Mouse (Mus musculus) neutrophil, adult 5-6 weeks (primary cell): ENCODE data around the gene Rnf187. TPM values are rescaled to one million over a fixed set of nuclear protein-coding genes. Genes with fewer than 3 reads are reported as not detected.

Experiments
- ATAC-seq: fragments of 151-379, 151-347 bp; 2 replicates; pipeline ENCODE4 v1.8.0; 2017; ENCODE audit warnings: mild to moderate bottlenecking, moderate TSS enrichment; ENCODE audit not compliant: insufficient number of reproducible peaks, poor library complexity, low FRiP score, severe bottlenecking; ENCODE audit errors: extremely low read depth
- total RNA-seq: library from RNA; stranded (forward); fragments of 200-1000 nt; gene quantifications from 2 replicates; pipeline ENCODE4 v1.2.3, GENCODE M21; 2017

The Rnf187 gene
- total RNA-seq: 60.8 and 72.2 TPM in 2 replicates

GRCm38 (mm10) chr11:58938322-58939087, at the start of gene Rnf187:
Rnf187 (minus strand) TSS chr11:58938916.
- peak; percentile 93 for ATAC-seq

DNA sequence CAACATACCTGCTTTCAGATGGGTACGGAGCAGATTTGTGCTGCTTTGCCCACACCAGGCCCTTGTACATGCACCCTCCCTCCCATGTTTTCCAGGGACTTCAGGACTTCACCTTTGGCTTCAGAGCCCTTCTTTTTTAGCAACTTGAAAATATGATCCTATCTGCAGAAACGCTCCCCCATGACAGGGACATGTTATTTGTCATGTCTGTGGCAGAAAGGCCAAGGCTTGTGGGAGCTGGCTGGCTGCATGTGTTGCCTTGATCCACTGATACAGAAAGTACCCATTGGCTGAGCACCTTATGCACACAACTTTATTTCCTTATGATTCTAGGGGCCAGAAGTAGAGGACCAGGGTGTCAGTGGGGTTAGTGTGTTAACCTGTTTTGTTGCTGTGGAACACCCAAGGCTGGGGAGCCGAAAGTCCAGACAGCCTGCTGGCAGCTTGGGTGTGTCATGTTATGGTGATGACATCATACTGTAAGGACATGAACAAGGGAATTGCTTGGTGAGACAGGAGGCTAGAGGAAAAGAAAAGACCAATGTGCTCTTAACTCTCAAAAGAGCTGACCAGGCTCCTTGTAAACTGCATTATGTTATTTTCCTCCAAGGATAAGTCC, 46.7 kb upstream of the Rnf187 start:
- no peak for ATAC-seq

DNA sequence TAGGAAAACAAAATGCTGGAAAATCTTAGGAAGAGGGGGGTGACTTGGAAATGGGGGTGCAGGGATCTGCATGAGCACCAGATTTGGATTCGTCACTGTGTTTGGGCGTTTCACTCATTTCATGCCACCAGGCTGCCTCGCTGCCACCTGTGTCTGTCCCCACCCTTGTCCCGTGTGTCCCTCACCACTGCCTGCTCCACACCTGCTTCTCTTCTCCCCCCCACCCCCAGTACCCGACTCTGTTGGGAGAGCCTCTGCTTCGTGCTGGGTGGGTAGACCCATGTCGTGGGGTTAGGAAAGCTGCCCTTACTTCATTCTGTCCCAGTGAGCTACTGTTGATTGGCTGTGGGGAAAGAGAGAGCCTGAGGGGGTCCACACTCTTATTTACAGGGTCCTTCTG, 45.9 kb upstream of the Rnf187 start:
- no peak for ATAC-seq

DNA sequence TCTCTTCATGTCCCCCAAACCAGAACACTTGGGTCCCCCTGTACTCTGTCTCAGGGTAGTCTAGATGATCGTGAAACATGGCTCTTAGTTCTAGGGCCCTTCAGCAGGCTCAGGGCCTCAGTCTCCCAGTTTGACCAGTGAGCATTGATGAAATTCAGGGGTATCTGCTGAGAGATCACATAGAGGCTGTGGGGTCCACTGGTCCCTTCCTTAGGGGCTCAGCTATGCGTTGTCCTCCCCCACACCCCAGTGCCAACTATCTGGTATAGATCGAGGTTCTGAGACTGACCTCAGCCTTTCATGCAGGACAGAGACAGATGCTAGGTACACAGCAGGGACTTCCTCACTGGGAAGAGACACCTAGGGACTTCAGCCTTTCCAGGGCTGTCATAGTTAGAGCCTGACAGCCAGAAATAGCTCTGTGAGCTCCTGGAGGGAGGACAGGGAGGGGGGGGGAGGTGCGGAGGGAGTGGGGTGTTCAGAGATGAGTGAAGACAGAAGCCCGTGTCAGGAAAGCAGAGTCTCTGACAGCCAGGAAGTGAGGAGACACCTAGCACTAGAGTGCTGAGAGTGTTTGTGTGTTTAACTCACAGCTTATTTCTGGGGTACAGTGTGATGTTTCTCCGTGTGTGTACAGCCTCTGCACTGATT, 45.1 kb upstream of the Rnf187 start:
- ATAC-seq: no peak

DNA sequence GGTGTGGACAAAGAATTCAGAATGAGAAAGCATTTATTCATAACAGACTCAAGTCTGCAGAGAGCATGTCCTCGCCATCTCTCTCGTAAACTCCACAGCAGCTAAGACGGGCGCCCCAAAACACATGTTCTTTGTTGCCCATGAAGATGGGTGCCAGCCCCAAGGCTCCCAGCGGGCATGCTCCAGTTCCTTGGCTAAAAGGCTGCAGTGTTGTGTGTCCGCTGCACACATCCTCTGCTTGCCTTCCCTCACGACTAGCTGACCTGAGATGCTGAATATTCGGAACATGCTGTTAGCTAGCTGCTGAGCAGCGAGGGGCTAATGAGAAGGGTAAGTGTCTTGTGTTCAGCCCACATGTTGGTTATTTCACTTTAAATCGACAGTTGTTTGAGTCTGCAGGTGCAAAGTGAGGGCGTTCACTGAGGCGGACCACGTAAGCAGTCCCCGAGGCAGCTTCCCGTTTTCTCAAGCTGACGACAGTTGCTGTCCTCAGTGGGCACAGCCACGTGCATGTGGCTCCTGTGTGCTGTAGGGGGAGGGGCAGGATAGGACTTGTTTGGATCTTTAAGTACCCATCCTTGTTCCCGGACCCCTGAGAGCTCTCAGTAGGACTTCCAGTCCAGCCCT, 43.9 kb upstream of the Rnf187 start:
- ATAC-seq: peak; percentile 77

- ATAC-seq: peak; percentile 57
Observed at GRCm38 (mm10) chr11:58981541-58982447, 43.1 kb upstream of the Rnf187 start.

DNA sequence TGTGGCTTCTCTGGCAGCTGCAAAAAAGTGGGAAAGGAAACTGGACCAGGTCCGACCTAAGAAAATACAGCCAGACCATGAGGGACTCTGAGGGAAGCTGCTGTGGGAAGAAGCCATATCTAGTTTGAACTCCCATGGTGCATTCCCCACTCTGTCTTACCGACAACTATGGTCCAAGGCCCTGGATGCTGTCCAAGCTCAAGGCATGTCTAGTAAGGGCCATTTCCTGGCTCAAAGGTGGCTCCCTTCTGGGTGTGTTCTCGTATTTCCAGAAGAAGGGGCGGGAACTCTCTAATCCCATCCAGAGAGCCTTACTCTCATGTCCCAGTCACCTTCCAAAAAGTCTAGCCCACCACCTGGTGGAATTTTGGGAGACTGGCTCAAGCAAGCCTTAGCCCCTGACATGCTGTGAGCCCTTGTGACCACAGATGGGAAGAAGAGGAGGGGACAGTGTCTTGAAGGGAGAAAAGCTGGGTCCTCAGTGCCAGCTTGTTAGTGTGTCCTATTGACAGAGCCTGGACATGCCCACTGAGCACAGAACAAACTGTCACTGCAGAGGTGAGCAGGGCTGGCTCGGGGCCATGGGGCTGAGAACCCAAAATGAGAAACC, 41.8 kb upstream of the Rnf187 start:
- no peak for ATAC-seq

- no peak for ATAC-seq
Observed at GRCm38 (mm10) chr11:58979661-58980060, 40.9 kb upstream of the Rnf187 start.

DNA sequence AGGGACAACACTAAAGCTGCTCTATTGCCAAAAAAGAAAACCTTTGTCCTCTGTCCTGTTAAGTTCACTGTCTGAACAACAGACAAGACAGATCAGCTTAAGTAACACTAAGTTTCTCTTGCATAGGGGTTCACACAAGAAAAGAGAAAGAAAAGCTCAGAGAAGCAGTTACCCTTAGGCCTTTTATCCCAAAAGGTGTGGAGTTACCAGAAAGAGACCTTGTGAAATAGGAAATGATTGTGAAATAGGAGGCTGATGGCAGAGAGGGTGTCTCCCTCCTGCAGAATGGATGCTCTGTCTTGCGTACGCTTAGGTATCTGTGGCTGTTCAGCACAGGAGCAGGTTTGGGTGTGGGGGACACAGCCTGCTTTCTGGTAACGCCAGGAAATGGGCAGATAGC, 40.5 kb upstream of the Rnf187 start:
- ATAC-seq: no peak

- ATAC-seq: no peak
Observed at GRCm38 (mm10) chr11:58978706-58979030, 40.0 kb upstream of the Rnf187 start.

DNA sequence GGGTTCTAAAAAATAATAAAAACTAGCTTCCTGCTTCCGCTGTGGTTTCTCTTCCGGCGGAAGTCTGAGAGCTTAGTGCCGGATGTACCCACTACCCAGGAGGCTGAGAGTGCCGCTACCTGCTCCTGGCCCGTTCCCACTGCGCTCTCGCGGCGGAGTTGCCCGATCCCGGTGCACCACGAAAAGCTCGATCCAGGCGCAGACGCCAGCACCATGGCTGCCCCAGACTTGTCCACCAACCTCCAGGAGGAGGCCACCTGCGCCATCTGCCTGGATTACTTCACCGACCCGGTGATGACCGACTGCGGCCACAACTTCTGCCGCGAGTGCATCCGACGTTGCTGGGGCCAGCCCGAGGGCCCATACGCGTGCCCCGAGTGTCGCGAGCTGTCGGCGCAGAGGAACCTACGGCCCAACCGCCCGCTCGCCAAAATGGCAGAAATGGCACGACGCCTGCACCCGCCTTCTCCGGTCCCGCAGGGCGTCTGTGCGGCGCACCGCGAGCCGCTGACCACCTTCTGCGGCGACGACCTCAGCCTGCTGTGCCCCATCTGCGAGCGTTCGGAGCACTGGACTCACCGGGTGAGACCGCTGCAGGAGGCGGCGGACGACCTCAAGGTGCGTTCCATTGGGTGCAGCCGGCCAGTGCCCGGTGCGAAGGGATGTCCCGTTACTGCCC, 39.5 kb upstream of the Rnf187 start, which contains the start of gene Trim11:
Trim11 (plus strand) TSS at position 67 of the 679 bp plus-strand sequence.
- ATAC-seq: peak; percentile 42

- no peak for ATAC-seq
Observed at GRCm38 (mm10) chr11:58977607-58978026, 38.9 kb upstream of the Rnf187 start.

DNA sequence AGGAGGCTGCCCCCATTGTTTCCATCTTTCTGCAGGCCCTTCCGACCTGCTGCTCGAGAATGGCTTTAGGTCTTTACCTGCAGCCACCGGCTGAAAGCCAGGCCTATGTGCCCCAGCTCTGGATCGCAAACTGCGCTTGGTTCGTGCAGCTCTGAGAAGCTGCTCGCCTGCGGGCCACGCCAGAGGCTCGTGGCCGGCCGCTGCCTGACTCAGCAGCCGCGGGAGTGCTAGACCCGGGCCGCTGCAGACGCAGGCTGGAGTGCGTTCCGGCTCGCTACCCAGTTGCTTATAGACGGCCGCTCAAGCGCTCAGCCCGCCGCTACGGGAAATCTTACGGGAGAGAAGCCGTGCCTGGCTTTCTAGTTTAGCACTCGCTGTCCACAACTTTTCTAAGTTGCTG, 38.4 kb upstream of the Rnf187 start:
- no peak for ATAC-seq

- no peak for ATAC-seq
Observed at GRCm38 (mm10) chr11:58974414-58974813, 35.7 kb upstream of the Rnf187 start.

GRCm38 (mm10) chr11:58971796-58972195, 33.1 kb upstream of the Rnf187 start:
- ATAC-seq: no peak

DNA sequence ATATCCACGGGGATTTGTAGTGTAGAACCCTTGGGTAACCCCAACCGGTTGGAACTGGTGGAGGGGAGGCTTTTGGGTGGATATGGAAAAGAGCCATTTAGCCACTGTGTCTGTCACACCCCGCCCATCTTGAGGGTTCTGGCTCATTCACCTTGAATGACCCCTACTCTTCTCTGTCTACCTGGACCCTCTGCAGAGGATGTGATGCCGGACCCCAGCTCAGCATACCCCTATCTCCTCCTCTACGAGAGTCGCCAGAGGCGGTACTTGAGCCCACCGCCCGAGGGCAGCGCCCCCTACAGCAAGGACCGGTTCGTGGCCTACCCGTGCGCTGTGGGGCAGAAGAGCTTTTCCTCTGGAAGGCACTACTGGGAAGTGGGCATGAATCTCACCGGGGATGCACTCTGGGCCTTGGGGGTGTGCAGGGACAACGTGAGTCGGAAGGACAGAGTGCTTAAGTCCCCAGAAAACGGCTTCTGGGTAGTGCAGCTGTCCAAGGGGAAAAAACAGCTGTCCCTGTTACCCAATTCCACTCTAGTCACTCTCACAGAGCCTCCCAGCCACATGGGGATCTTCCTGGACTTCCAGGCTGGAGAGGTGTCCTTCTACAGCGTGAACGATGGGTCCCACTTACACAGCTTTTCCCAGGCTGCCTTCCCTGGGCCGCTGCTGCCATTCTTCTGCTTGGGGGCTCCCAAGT, 32.3 kb upstream of the Rnf187 start:
- no peak for ATAC-seq

GRCm38 (mm10) chr11:58969659-58970058, 30.9 kb upstream of the Rnf187 start:
- ATAC-seq: no peak
